Mouse (Mus musculus) embryo, embryonic 9.5 days (tissue): ENCODE results near the gene Ccni.
A peak's percentile ranks its signal among the peaks of the same experiment; 100 is the strongest.

Source experiments
- DNase-seq: peaks from one replicate; pipeline ENCODE4 v3.0.0-alpha.2; 2017; ENCODE audit errors: extremely low spot score

Gene Ccni

GRCm38 (mm10) chr5:93201181-93201580 is 5.1 kb downstream of the Ccni start:
- no peak for DNase-seq

- DNase-seq: no peak
Observed at GRCm38 (mm10) chr5:93198232-93198631, 8.1 kb downstream of the Ccni start.

- DNase-seq: no peak
Observed at GRCm38 (mm10) chr5:93190428-93190827, 15.9 kb downstream of the Ccni start.

GRCm38 (mm10) chr5:93189607-93190006 is 16.7 kb downstream of the Ccni start:
- no peak for DNase-seq

GRCm38 (mm10) chr5:93184548-93184947 is 21.7 kb downstream of the Ccni start:
- no peak for DNase-seq

- no peak for DNase-seq
Observed at GRCm38 (mm10) chr5:93183311-93183710, 23.0 kb downstream of the Ccni start.

GRCm38 (mm10) chr5:93180252-93180651 is 26.0 kb downstream of the Ccni start:
- DNase-seq: no peak

- DNase-seq: no peak
Observed at GRCm38 (mm10) chr5:93178616-93179015, 27.7 kb downstream of the Ccni start.

GRCm38 (mm10) chr5:93174675-93175074 is 31.6 kb downstream of the Ccni start:
- DNase-seq: no peak

- no peak for DNase-seq
Observed at GRCm38 (mm10) chr5:93172536-93172935, 33.8 kb downstream of the Ccni start.

GRCm38 (mm10) chr5:93171420-93171819 is 34.9 kb downstream of the Ccni start:
- no peak for DNase-seq

GRCm38 (mm10) chr5:93168654-93169053 is 37.6 kb downstream of the Ccni start:
- DNase-seq: no peak

GRCm38 (mm10) chr5:93167919-93168516 is 38.3 kb downstream of the Ccni start:
- no peak for DNase-seq

GRCm38 (mm10) chr5:93163541-93163940 is 42.8 kb downstream of the Ccni start:
- peak; percentile 36 for DNase-seq

GRCm38 (mm10) chr5:93154401-93154800 is 51.9 kb downstream of the Ccni start:
- no peak for DNase-seq

GRCm38 (mm10) chr5:93152451-93152850 is 53.8 kb downstream of the Ccni start:
- no peak for DNase-seq

GRCm38 (mm10) chr5:93151985-93152384 is 54.3 kb downstream of the Ccni start:
- DNase-seq: no peak

- DNase-seq: no peak
Observed at GRCm38 (mm10) chr5:93149969-93150777, 56.1 kb downstream of the Ccni start.

- no peak for DNase-seq
Observed at GRCm38 (mm10) chr5:93145504-93145903, 60.8 kb downstream of the Ccni start.

GRCm38 (mm10) chr5:93144874-93145273 is 61.4 kb downstream of the Ccni start:
- DNase-seq: no peak

GRCm38 (mm10) chr5:93143360-93144091 is 62.8 kb downstream of the Ccni start:
- DNase-seq: no peak

GRCm38 (mm10) chr5:93140747-93141146 is 65.5 kb downstream of the Ccni start:
- DNase-seq: no peak

- DNase-seq: no peak
Observed at GRCm38 (mm10) chr5:93139350-93139749, 66.9 kb downstream of the Ccni start.
